Mouse (Mus musculus): ENCODE measurements around the gene Zfp108.

DNA sequence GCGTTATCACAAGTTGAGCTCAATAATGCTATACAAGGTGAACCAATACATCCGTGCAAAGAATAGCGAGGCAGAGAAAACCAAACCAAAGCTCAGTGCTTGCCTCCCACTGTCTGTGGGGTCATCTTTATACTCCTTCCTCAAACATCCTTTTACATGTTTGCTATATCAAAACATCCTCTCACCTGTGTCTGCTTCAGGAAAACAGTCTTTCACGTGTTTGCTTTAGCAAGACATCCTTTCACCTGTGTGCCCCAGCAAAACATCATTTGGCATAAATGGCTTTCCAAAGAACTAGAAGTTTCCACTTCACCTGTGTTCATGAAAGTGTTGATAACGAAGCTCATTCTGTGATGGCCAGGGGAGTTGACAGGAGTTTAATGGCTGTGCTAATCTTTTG, 43.3 kb upstream of the Zfp108 start, which contains the start of gene Zfp111:
- TF ChIP-seq CTCF (IDR thresholded peaks at IDR 0.05; ENCODE audit: borderline replicate concordance, control insufficient read depth, extremely low read depth, insufficient read depth, low read length, poor library complexity) (no peak), POLR2A (IDR thresholded peaks at IDR 0.05; ENCODE audit: control insufficient read depth, extremely low read depth, insufficient read depth, low read length, poor library complexity) (no peak)

All from thymus, adult 2 months (tissue).